Mouse (Mus musculus) adipocyte (in vitro differentiated cells): ENCODE data around the gene Sidt2.

ENCODE experiments used
- DNase-seq: peaks from one replicate; pipeline ENCODE4 v3.0.0-alpha.2; 2016; ENCODE audit warnings: low spot score

Sidt2 gene

DNA sequence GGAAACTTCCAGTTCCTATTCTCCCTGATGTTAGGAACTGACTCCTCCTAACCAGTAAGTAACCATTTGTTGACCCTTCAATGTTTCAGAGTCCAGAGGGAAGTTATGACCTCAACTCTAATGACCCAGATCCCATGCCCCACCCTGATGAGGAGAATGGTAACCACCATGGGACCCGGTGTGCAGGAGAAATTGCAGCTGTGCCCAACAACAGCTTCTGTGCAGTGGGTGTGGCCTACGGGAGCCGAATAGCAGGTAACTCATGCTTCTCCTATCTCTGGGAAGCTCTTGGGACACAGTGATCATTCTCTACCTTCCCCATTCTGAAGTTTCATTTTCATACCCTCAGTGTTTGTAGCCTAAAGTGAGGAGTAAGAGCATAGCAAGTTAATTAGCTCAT, 44.1 kb downstream of the Sidt2 start:
- no peak for DNase-seq

DNA sequence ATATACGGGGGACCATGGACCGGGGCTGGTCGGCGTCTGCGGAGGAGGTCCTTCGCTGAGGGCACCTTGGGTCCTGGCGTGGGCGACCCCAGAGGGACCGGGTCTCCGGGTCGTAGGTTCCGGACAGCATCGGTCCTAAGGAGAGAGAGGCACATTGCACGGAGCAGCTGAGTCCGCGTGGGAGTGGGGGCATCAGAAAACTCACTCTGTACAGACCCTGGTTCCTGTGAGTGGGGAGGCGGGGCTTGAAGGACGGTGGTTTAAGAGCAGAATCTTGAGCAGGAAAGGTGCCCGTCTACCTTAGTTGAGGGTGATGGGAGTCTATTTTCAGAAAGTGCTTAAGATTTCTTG, 48.0 kb downstream of the Sidt2 start:
- peak; percentile 44 for DNase-seq

DNA sequence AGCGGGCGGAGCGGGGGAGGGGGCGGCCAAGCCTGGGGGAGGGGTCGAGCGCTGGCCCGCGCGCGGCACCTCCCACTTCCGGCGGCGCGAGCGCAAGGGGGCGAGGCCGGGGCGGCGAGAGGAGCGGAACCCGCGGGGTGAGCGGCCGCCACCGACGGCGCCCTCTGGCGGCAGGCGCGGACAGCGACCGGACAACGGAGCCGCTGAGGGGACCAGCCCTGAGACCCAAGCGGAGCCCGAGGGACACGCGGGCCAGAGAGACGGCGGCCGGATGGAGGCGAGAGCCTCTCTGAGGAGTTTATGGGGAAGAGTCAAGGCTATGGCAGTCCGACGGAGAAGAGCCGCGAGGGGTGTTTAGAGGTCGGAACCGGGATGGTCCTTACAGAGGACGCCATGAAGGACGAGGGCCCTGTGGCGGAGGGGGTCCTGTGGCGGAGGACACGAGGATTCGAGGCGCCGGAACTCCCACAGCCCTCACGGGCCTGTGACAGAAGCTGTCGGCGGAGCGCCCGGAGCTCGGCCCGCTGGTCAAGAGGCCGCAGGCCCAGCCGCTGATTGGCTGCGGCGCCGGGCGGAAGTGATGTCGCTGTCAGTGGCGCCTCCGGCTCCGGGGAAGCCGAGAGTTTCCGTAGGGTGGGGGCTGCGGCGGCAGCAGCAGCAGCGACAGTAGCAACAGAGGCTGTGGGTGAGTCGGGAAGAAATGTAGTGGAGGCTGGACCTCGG, 48.5 kb downstream of the Sidt2 start, which contains the start of the genes Pcsk7 and Rnf214:
Gene Pcsk7, plus strand, starts transcription at position 143 of the 723 bp plus-strand sequence.
Gene Rnf214, minus strand, starts transcription at position 557 of the 723 bp plus-strand sequence.
- DNase-seq: peak; percentile 86

DNA sequence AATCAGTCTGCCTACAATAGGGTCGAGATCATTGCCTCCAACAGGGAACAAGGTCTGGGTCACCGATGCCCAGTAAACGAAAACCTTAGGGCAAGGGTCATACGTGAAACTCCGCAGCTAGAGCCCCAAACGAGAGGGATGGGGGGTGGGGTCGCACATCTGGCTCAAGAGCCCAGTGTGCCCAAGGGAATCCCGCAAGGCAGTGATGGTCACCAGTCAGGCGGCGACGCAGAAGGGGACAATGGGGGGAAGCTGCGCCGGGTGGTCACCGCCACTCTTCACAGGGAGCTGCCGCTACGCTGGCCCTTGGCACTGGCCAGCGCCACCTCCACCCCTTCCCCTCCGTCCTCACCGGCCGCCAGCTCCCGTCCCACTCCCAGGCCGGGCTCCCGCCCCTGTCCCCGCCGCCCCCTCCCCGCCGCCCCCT, 49.2 kb downstream of the Sidt2 start:
- no peak for DNase-seq

DNA sequence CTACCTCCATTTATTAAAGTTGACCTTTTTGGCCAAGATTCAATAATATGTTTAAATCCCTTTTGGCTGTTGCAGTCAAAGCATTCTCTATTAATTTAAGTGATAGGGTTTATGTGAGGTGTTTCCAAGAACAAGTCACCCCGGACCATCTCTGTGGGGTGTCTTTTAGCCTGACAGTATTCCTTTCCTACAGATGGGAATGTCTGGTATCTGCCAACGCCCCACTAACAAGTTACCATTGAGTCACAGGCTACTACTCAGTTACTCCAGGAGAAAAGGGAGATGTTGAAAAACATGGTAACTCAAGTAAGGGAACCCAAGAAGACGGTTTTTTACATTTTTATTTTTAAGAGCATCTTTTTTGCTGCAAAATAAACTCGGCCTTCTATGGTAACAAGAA, 49.9 kb downstream of the Sidt2 start:
- no peak for DNase-seq

DNA sequence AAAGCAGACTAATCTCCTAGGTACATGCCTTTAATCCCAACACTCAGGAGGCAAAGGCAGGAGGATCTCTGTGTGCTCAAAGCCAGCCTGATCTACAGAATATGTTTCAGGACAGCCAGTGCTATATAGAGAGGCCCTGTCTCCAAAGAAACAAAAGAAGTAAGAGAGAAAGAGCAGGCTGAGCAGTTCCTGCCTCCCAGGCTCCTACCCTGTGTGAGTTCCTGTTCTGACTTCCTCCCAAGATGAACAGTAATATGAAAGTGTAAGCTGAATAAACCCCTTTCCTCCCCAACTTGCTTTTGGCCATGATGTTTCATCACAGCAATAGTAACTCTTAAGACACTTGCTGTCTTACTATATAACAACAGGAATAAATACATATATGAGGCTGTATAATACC, 61.4 kb downstream of the Sidt2 start:
- DNase-seq: no peak
